Mouse (Mus musculus) splenic B cell, adult 2 months (primary cell): Measurements from ENCODE around the gene Ehd4.

Experiments used
- DNase-seq: peaks from one replicate; pipeline ENCODE4 v3.0.0-alpha.2; 2011; ENCODE audit warnings: low read depth, low spot score
- H3K27me3 ChIP-seq: 2 replicates; pipeline ENCODE4 v1.6.1; 2012; ENCODE audit warnings: mild to moderate bottlenecking, low read length, moderate library complexity, mixed read lengths; ENCODE audit not compliant: control insufficient read depth, poor library complexity, insufficient read depth, severe bottlenecking
- H3K36me3 ChIP-seq: 2 replicates; pipeline ENCODE4 v1.6.1; 2012; ENCODE audit warnings: mild to moderate bottlenecking, low read length, moderate library complexity, mixed read lengths; ENCODE audit not compliant: control insufficient read depth, poor library complexity, insufficient read depth, severe bottlenecking

Gene Ehd4

DNA sequence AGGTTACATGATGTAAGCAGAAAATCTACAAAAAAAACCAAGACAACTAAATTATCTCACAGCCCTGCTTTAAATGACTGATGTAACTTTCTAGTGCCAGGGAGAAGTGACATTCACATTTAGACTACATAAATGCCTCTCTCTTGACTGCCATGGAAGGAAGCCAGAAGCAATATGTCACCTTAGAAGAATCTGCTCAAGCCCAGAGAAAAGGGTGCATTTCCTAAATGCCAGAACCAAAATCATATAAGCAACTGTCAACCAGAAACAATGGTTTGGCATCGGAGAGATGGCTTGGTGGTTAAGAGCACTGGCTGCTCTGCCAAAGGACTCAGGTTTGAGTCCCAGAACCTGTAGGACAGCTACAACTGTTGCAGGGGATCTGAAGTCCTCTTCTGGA, 22.5 kb downstream of the Ehd4 start:
- Histone ChIP-seq H3K27me3 (no peaks in the 10 kb centered on the region), H3K36me3 (no peaks in the 10 kb centered on the region; the same call in 1 of the 2 replicates)
- no peak for DNase-seq

DNA sequence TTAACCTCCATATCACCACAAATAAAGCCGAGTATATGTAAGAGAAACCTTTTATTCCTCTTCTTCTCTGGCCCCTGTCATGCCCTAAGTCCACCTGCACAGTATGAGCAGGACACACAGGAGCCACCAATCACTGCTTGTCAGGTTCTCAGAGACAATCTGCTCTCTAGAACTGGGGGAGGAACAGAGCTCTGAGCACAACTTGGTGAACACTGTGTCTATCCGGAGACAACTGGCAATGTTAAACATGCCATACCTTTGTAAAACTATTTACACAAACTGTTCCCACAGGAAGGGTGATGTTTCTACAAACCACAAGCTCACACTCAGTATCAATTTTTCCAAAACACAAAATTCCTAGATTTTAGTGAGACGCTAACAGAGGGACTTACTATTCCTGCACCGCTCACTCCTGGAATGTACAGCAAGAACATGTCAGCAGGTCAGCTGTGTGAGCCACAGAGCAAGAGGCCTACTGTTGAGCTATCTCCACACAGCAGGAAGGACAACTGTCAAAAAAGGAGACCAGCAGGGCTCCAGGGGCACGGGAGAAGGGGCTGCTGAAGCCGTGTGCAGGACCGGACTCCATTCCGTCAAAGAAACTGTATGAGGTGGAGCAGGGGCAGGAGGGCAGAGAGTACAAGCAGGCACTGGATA, 25.0 kb downstream of the Ehd4 start:
- no peaks in the 10 kb centered on the region for H3K27me3 ChIP-seq
- H3K36me3 ChIP-seq = peaks cover 2% of the 10 kb centered on the region; the same call in 1 of the 2 replicates
- no peak for DNase-seq

DNA sequence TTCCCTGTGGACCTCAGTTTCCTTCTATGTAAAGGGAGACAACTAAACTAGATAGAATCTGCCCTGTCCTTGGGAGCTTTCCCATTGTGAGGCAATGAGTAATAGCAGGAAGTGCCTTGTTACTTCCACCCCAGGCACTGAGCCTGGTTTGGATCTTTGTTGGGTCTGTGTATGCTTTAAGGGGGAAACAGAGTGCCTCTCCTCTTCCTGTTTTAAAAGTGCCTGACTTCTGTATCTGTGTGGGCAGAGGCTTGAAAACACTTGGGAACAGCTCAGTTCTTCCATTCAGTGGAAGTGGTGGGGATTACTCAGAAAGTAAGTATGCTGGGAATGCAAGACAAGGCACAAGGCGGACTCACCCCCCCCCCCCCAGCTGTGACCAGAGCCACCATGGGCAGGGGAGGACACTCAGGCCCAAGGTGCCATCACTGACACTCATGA, 25.8 kb downstream of the Ehd4 start:
- Histone ChIP-seq H3K27me3 (no peaks in the 10 kb centered on the region), H3K36me3 (peaks cover 2% of the 10 kb centered on the region; the same call in 1 of the 2 replicates)
- DNase-seq = no peak

DNA sequence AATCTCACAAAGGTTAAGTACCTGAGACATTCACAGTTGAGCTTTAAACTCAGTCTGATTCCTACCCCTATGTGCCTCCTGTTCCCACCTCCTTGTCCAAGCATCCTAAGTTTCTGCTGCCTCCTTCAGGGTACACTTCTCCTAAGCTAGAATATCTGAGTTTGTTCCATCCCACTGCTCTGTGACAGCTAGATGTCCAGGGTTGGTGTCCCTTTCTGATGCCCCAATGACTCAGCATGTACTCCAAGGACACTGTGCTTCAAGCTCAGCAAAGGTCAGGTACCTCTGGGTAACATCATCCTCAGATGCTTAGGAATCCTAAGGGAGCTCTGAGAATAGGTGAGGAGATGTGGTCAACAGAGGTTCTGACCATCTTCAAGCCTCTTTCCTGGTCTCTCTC, 26.4 kb downstream of the Ehd4 start:
- DNase-seq = no peak
- no peaks in the 10 kb centered on the region for H3K27me3 ChIP-seq
- peaks cover 4% of the 10 kb centered on the region; the same call in 1 of the 2 replicates for H3K36me3 ChIP-seq

DNA sequence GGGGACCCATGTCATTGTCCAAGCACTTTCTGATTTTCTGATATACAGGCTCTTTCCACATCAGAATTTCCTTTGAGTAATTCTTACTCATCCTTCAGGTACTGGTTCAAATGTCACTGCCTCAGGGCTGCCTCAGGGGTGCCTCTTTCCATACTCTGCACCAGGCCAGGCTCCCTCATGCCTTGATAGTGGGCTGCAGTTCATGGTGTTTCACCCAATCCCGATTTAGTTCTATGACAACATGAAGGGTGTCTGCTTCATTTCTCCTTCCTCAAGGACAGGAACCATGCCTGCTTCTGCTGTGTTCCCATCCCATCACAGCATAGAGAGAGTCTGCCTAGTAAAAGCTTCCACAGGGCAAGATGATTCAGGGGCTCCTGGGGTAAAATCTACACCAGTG, 27.5 kb downstream of the Ehd4 start:
- Histone ChIP-seq H3K36me3 (peaks cover 5% of the 10 kb centered on the region; the same call in 1 of the 2 replicates), H3K27me3 (no peaks in the 10 kb centered on the region)
- DNase-seq = no peak

DNA sequence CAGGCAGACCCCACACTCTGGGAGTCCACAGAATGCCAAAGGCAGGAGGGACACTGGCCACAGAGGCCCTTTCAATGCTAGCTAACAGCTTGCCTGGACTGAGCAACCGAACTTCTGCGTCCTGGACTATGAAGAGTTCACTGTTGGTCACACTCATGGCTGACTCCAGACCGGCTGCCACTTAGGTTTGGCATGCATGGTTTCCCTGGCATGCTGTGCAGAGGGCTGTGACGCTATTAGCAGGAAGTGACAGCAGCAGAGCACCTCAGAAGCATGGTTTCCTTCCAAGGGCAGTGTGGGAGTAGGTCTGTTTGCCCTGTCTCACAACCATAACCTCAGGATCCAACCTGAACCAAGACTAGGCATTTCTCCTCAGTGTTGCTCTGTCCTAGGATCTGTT, 28.0 kb downstream of the Ehd4 start:
- H3K36me3 ChIP-seq = peaks cover 6% of the 10 kb centered on the region; the same call in 1 of the 2 replicates
- H3K27me3 ChIP-seq = no peaks in the 10 kb centered on the region
- DNase-seq = peak; percentile 46

DNA sequence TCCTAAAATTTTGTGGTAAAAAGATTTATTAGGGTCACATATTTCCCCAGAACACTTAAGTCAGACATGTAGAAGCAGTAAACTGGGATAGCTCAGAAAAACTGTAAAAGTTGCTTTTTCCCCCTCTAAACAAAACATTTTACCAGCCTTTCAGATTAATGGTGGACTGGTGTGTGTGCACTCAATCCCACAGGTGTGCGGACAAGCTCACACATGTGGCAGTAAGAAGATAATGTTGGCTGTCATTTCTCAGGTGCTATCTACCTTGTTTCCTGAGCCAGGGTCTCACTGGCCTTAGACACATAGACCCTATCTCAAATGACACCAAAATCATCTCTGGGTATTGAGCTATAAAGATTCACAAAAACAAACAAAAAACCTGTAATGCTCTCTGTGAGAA, 28.9 kb downstream of the Ehd4 start:
- Histone ChIP-seq H3K27me3 (no peaks in the 10 kb centered on the region), H3K36me3 (peaks cover 8% of the 10 kb centered on the region; the same call in 1 of the 2 replicates)
- no peak for DNase-seq

DNA sequence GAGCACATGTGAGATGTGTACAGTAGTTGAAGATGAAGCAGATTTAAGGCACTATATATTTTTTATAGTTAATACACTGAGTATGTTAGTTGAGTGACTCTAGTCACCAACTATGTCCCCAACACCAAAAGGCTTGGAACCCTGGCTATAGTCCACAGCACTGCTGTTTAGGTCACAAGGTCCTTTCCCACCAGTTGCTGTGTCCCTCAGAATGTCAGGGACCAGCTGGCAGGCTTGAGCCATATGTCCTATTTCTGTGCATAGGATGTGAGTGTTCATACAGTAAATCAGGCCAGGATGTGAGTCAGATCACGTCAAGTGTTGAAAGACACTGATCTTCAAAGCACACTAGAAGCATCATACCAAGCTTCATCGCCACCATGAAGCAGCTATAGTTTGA, 29.5 kb downstream of the Ehd4 start:
- Histone ChIP-seq H3K36me3 (peaks cover 8% of the 10 kb centered on the region; the same call in 1 of the 2 replicates), H3K27me3 (no peaks in the 10 kb centered on the region)
- no peak for DNase-seq

DNA sequence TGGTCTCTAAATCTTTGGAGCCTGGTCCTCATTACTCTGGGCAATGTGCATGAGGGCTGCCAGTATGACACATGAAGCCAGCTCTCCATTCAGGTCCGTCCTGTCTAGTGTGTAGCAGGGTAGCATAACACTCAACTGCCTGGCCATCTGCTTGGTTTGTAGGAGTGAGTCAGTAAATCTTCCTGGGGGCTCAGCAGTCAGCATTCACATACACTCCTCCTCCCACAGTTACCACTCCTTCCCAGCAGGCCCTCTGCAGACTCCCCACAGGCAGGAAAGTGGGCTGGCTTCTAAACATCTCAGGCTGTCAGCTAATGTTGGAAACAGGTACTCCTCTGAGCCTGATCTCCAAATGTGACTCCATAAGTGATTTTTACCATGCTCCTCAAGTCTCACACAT, 30.3 kb downstream of the Ehd4 start:
- no peak for DNase-seq
- Histone ChIP-seq H3K36me3 (peaks cover 8% of the 10 kb centered on the region; the same call in 1 of the 2 replicates), H3K27me3 (no peaks in the 10 kb centered on the region)

DNA sequence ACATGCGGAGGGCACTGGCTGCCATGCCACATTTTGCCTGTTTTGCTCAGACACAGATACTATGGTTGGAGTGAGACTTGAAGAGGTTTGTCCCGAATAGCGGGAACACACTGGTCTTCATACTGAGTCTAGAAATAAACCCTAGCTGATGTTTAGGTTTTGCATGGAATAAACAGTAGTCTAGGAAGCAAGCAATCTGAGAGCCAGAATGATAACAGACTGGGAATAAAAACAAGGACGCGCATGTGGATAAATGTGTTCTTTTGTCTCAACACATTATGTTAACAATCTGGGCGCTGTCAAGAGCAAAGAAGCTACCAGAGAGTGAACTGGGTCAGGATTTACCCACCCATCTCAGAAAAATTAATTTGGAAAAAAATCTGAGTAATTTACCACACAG, 31.4 kb downstream of the Ehd4 start:
- peaks cover 8% of the 10 kb centered on the region; the same call in 1 of the 2 replicates for H3K36me3 ChIP-seq
- no peak for DNase-seq

DNA sequence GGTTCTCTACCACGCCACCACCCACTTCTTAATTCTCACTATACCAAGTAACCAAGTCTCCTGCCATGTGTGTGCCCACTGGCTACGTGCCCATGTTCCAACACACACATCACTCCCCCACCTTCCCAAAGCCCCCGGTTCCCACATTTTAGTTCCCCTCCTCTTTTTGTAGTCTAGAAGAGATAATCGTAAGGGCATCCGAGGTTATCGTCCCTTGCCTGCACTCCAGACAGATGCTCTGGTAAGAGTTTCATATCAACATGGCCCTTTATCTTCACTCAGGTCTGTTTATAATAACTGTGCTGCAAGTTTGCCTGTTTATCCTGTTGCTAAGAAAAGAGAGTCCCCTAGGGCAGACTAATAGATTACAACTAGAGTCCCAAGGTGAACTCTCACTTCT, 37.1 kb downstream of the Ehd4 start:
- no peak for DNase-seq
- H3K27me3 ChIP-seq = no peaks in the 10 kb centered on the region

More for the DNA sequence above, 31.4 kb downstream of the Ehd4 start:
- H3K27me3 ChIP-seq = no peaks in the 10 kb centered on the region

DNA sequence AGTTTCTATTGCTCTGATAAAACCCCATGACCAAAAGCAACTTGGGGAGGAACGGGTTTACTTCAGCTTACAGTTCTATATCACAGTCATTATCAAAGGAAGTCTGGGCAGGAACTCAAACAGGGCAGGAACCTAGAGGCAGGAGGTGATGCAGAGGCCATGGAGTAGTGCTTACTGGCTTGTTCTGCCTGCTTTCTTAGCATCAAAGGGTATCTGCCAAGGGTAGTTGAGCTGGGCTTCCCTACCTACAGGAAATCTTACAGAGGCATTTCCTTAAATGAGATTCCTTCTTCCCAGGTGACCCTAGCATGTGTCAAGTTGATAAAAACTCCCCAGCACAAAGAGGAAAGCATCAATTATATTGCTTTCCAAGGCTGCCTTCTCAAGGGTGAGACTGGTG, 38.0 kb downstream of the Ehd4 start:
- H3K36me3 ChIP-seq = peaks cover 4% of the 10 kb centered on the region; the same call in 1 of the 2 replicates
- DNase-seq = no peak
- H3K27me3 ChIP-seq = no peaks in the 10 kb centered on the region

More for the DNA sequence above, 37.1 kb downstream of the Ehd4 start:
- peaks cover 6% of the 10 kb centered on the region; the same call in 1 of the 2 replicates for H3K36me3 ChIP-seq

DNA sequence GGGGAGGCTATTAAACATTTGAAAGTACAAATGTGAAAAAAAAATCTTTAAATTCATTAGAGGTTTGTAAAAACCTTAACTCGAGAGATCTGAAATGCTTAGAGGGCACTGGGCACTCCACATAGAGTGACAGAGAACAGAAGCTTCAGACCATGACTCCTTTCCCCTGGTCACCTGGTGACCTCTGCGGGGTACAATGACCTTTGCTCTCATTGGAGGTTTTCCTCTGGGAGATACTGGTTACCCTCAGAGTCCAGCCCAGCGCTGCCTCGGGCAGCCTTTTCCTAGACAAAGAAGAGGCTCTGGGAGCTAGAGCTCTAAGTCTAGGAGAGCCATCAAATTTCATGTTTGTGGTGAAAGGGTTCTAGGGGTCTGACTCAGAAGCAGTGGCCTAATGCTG, 39.4 kb downstream of the Ehd4 start:
- no peak for DNase-seq
- peaks cover 3% of the 10 kb centered on the region; the same call in 1 of the 2 replicates for H3K36me3 ChIP-seq
- no peaks in the 10 kb centered on the region for H3K27me3 ChIP-seq

DNA sequence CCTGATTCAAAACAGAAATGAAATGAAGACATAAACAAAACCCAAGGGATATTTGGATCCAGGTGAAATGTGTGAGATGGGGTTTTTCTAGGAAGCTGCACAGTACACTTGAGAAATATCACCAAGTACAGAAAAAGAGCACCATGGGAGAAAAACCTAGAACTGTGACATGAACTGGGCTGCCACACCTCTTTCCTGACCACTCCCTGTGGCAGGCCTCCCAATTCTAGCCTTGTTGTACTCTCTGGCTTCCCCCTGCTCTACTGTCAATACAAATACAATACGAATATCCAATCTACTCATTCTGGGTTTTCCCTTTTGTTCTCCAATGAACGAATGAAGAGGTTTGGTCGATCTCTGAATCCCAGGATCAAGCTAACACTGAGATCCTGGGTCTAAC, 40.4 kb downstream of the Ehd4 start:
- Histone ChIP-seq H3K36me3 (peaks cover 3% of the 10 kb centered on the region; the same call in 1 of the 2 replicates), H3K27me3 (no peaks in the 10 kb centered on the region)
- no peak for DNase-seq

DNA sequence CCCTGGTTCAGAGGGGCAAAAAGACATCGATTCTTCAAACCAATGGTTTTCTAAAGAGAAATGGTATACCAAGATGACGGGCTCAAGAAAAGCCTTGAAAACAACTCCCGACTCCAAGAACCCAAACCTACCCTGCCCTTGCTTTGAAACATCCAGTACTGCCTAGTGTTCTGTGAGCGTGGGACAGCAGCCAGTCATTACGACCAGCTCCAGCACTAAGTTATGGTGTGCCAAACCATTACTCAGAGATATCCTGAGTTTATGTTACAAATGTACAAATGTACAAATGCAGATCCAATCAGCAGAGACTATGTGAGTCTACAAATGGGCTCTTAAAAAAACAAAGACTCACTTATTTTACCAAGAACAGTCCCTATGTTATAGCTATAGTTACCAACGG, 40.9 kb downstream of the Ehd4 start:
- DNase-seq = no peak
- Histone ChIP-seq H3K27me3 (no peaks in the 10 kb centered on the region), H3K36me3 (peaks cover 3% of the 10 kb centered on the region; the same call in 1 of the 2 replicates)
